Mouse (Mus musculus) forelimb bud, embryonic 11.5 days (tissue): Measurements from ENCODE around the gene Serpina3i.

Source experiments
- DNase-seq: peaks from one replicate; pipeline ENCODE4 v3.0.0-alpha.2; 2012; ENCODE audit warnings: low read depth, low spot score

Serpina3i gene

DNA sequence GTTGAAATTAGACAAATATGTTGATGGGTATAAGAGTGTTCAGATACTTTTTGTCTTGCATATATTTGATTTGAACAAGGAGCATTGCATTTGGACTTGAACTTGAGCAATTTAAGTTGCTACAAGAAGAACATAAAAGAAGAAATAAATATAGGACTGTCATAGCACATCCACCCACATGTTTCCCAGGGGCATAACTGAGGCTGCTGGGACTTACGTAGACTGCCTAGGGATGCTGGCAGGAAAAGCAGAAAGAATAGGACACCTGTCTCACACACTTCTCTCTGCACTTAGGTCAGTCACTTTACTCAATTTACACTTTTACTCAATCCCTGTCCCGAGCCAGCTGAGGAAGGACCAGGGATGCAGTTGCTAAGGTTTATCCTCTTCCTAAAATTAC is 31.0 kb downstream of the Serpina3i start:
- DNase-seq: no peak

DNA sequence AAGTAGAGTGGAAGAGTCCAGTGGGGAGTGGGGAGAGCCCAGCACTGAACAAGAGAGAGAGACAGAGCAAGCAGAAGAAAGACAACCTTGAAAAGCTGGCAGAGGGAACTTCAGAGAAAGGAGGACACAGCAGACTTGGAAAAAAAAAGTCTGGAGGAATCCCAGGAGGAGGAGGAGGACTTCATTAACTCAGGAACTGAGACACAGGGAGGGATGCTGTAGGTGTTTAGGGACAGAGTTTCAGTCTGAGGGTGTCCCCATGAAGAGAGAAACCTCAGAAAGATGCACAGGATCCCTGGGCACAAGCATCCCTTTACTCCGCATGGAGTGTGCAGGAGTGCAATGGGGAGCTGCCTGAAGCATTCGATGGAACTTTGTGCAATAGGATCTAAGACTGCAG is 35.1 kb downstream of the Serpina3i start:
- DNase-seq: no peak

- no peak for DNase-seq
These were observed 43.1 kb downstream of the Serpina3i start for GRCm38 (mm10) chr12:104305991-104306390.

DNA sequence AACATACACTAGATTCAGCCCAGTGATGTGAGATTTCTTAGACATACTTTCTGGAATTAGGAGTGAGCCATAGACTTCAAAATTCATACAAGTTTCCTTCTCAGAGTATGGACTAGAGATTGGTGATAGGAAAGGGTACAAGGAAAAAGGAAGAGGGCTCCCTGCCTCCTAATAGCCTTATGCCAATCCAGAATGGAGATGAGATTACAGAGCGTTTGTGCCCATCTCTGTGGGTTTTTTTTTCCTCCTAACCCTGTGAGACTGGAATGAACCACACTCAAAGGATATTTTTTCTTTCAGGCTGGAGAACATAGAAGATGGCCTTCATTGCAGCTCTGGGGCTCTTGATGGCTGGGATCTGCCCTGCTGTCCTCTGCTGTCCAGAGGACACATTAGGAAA is 51.3 kb downstream of the Serpina3i start, which contains the start of gene Serpina3j:
Gene Serpina3j, plus strand, starts transcription at position 301 of the 400 bp plus-strand sequence.
- DNase-seq: no peak
